Mouse (Mus musculus) heart, postnatal 0 days (tissue): ENCODE measurements around the gene Phtf1.

Source experiments
- CTCF ChIP-seq: IDR thresholded peaks from 2 replicates; pipeline ENCODE4 v1.5.1; 2016; ENCODE audit warnings: antibody characterized with exemption, control low read depth, low read depth
- EP300 ChIP-seq: IDR thresholded peaks from 2 replicates; pipeline ENCODE4 v1.6.1; 2016; ENCODE audit warnings: antibody characterized with exemption, low read depth

DNA sequence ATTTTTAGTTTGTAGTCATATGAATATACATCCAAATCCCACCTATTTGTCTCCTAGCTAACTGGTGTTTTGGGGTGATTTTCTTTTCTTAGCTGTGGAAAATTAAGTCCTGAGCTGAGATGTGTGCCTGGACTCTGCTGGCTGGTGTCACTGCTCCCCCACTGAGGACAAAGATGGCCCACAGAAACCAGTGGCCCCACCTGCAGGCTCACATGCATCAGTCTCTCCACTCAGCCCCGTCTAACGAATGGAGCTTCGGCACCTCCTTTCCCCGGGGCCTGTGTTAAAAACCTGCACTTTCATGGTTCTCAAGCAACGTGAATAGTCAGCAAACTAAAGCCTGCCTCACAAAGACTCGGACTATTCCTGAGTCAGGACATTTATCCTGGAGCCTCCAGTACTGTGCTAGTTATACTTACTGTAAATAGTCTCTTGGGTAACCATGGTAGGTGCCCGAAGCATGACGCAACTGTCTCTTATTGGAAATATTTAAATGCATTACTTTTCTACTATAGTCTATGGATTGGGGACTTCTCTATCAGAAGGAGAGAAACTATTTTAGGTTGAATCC, 39.1 kb downstream of the Phtf1 start:
- TF ChIP-seq CTCF (no peak), EP300 (no peak)
